Mouse (Mus musculus) hindbrain, embryonic 11.5 days (tissue): Measurements from ENCODE around the gene Ypel4. TPM values are rescaled to one million over a fixed set of nuclear protein-coding genes. Genes with fewer than 3 reads are reported as not detected.
A peak's percentile ranks its signal among the peaks of the same experiment; 100 is the strongest.
"Not testable (repeated sequence)": the region's sequence is repeated elsewhere in the genome, so short reads cannot be mapped to it uniquely, and the experiment has no call there.

Experiments
- ATAC-seq: fragments of 200-750 bp; cut with Nextera tagmentation; 2 replicates; pipeline ENCODE4 v1.8.0; 2017; ENCODE audit warnings: mild to moderate bottlenecking, moderate TSS enrichment, moderate library complexity; ENCODE audit not compliant: low FRiP score
- DNase-seq: peaks from one replicate; pipeline ENCODE4 v3.0.0-alpha.2; 2015; ENCODE audit warnings: low spot score
- H3K27ac ChIP-seq: fragments of 300-500 bp; sonication (generic); 2 replicates; pipeline ENCODE4 v1.5.1; 2014; ENCODE audit warnings: mild to moderate bottlenecking, low read depth, low read length
- H3K27me3 ChIP-seq: fragments of 300-500 bp; sonication (generic); 2 replicates; pipeline ENCODE4 v1.6.1; 2014; ENCODE audit warnings: mild to moderate bottlenecking, low read length, moderate library complexity, mixed read lengths; ENCODE audit not compliant: control insufficient read depth, insufficient read depth
- H3K36me3 ChIP-seq: fragments of 300-500 bp; sonication (generic); 2 replicates; pipeline ENCODE4 v1.6.1; 2014; ENCODE audit warnings: mild to moderate bottlenecking, low read length, moderate library complexity, mixed read lengths; ENCODE audit not compliant: control insufficient read depth, insufficient read depth
- H3K4me1 ChIP-seq: fragments of 300-500 bp; sonication (generic); replicated peaks from 2 replicates; pipeline ENCODE4 v1.6.1; 2014; ENCODE audit warnings: low read length, mixed read lengths; ENCODE audit not compliant: control insufficient read depth, insufficient read depth
- H3K4me2 ChIP-seq: fragments of 300-500 bp; sonication (generic); replicated peaks from 2 replicates; pipeline ENCODE4 v1.6.1; 2014; ENCODE audit warnings: mild to moderate bottlenecking, low read depth, low read length
- H3K4me3 ChIP-seq: fragments of 300-500 bp; sonication (generic); 2 replicates; pipeline ENCODE4 v1.5.1; 2014; ENCODE audit warnings: low read depth, low read length
- H3K9ac ChIP-seq: fragments of 300-500 bp; sonication (generic); 2 replicates; pipeline ENCODE4 v1.6.1; 2014; ENCODE audit warnings: low read depth, low read length
- H3K9me3 ChIP-seq: fragments of 300-500 bp; sonication (generic); 2 replicates; pipeline ENCODE4 v1.6.1; 2016; ENCODE audit warnings: low read length; ENCODE audit not compliant: control insufficient read depth
- WGBS: fragments of 180-500 bp; shearing (Covaris S2); extraction: QIAGEN DNeasy Blood & Tissue Kit; methylation state at CpG from one replicate; pipeline ENCODE4 v1.1.7; 2014; 5-methylcytosine and 5-hydroxymethylcytosine counted together
- polyA plus RNA-seq: library from polyadenylated mRNA; unstranded; fragments of >200 nt; fragmentation: Nextera tagmentation; extraction: Ambion mirVana; gene quantifications from 2 replicates; pipeline ENCODE4 v1.2.1, GENCODE M21; 2014

Ypel4 gene
- polyA plus RNA-seq, 1 experiment from 2014 or later: 16.4 TPM

DNA sequence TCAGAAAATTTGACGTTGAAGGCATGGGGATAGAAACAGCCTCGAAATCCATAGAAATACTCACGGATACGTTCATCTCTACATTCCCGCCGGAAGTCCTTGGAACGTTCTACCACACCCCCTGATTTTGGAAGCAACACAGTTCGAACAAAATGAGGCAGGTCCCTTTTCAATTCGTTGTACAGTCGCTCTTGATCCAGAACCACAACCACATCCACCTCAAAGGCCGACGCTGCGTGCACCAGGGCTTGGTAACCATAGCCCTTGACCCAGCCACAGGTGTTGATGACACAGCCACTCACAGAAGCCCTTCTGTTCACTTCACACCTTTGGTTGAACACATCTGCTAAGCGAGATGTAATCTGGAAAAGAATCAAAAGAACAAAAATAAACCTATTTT lies 10.0 kb upstream of the Ypel4 start:
- Histone ChIP-seq H3K4me2 (no peak overlapping the region), H3K36me3 (peaks cover 3% of the 10 kb centered on the region), H3K27me3 (no peaks in the 10 kb centered on the region), H3K9me3 (no peaks in the 10 kb centered on the region), H3K4me1 (no peaks in the 10 kb centered on the region), H3K4me3 (no peak overlapping the region), H3K27ac (no peak overlapping the region), H3K9ac (no peak overlapping the region)
- ATAC-seq: no peak
- no peak for DNase-seq
- WGBS: 96% methylated on average over 14 of the region's 14 CpGs

DNA sequence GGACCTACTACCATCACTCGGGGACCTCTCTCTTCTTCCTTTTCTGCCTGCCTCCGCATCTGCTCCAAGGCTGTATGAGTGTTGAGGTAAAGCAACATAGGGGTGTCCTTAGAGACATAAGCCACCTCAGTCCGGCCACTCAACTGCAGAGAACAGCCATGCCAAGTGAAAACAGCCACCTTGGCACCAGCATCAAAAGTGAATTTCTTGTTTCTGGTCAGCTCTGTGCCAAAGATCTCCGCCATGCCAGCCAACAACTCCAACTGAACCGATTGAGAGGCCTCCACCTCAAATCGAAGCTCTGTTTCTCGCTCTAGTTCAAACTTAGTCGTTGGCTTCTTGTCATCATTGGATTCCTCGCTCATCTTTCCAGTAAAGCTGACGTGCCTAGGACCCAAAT lies 8.1 kb upstream of the Ypel4 start:
- Histone ChIP-seq H3K4me3 (no peak overlapping the region; the same call in 1 of the 2 replicates), H3K36me3 (peaks cover 3% of the 10 kb centered on the region), H3K27ac (no peak overlapping the region), H3K9ac (no peak overlapping the region), H3K9me3 (no peaks in the 10 kb centered on the region), H3K27me3 (no peaks in the 10 kb centered on the region), H3K4me1 (no peaks in the 10 kb centered on the region), H3K4me2 (peak overlapping the region; percentile 62)
- DNase-seq: no peak
- 95% methylated on average over 10 of the region's 10 CpGs for WGBS
- ATAC-seq: no peak

DNA sequence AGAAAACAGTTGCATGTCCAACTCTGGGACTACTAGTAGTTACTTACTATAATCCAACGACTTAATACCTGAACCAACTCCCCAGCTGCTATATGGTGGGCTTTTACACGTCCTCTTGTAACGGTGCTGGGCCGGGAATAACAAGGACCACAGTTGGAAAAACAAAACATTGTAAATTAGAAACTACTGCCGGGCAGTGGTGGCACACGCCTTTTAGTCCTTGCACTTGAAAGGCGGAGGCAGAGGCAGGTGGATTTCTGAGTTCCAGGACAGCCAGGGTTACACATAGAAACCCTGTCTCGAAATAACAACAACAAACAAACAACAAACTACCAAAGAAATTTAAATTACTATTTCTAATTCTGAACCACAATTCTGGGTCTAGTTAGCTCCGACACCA lies 7.1 kb upstream of the Ypel4 start:
- no peak overlapping the region for H3K27ac ChIP-seq
- H3K4me1 ChIP-seq: no peaks in the 10 kb centered on the region
- peaks cover 3% of the 10 kb centered on the region for H3K36me3 ChIP-seq
- ATAC-seq: peak; percentile 20
- H3K4me3 ChIP-seq: peak overlapping the region; percentile 47
- H3K9me3 ChIP-seq: no peaks in the 10 kb centered on the region
- H3K9ac ChIP-seq: peak overlapping the region; percentile 58
- no peak for DNase-seq
- WGBS: 5% methylated on average over 9 of the region's 9 CpGs
- H3K27me3 ChIP-seq: no peaks in the 10 kb centered on the region
- H3K4me2 ChIP-seq: peak overlapping the region; percentile 62

DNA sequence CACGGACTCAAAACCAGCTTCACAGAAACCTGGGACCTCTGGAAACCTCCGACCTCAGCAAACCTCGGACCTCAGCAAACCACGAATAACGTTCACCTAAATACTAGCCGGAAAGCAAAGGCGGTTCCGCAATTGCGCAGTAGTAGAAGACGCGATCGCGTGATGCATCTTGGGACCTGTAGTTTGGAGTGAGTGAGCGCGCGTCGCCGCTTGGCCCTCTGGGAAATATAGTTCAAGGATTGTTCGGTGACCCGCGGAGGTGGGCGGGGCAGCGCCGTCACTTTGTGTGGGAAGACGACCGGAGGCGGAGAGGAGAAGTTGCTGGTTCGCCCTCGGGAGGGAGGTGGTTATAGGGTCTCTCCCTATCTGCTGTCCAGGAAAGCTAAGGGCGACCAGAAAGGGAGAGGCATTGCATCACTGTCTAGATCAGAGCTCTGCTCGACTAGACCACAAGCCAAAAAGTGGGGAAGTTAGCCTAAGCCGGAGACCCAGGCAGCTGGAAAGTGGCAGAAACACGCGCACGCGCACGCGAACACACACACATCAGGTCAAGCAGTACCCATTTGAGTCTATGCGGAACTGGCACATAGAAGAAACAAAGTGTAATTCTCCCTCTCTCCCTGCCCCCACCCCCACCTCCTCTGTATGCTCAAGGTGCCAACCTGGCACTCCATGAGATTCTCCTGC lies 6.5 kb upstream of the Ypel4 start, which contains the start of gene Clp1:
Clp1 (minus strand) TSS at position 179 of the 687 bp plus-strand sequence.
- peak within 1 kb of the TSS; percentile 59 for H3K9ac ChIP-seq
- no peaks in the 10 kb centered on the region for H3K27me3 ChIP-seq
- no peaks in the 10 kb centered on the region for H3K4me1 ChIP-seq
- peak within 1 kb of the TSS; percentile 70 for H3K27ac ChIP-seq
- DNase-seq (peak; percentile 99), ATAC-seq (peak; percentile 96)
- no peaks in the 10 kb centered on the region for H3K9me3 ChIP-seq
- peak within 1 kb of the TSS; percentile 47 for H3K4me3 ChIP-seq
- WGBS: 1% methylated on average over 39 of the region's 39 CpGs
- peaks cover 3% of the 10 kb centered on the region for H3K36me3 ChIP-seq
- H3K4me2 ChIP-seq: peak within 1 kb of the TSS; percentile 62

DNA sequence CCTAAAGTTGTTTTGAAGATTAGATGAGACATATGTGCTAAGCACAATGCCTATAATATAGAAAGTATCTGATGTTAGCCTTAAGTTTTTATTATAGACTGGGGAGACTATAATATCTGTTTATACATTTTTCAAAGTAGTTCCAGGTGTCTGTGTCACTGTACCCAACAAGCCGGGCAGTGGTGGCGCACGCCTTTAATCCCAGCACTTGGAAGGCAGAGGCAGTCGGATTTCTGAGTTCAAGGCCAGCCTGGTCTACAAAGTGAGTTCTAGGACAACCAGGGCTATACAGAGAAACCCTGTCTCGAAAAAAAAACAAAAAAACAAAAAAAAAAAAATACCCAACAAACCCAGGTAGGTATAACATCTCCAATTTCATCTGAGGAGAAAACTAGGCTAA lies 5.7 kb upstream of the Ypel4 start:
- H3K9me3 ChIP-seq, H3K27ac ChIP-seq, H3K4me2 ChIP-seq, H3K9ac ChIP-seq, H3K4me1 ChIP-seq, DNase-seq, H3K4me3 ChIP-seq, H3K27me3 ChIP-seq, ATAC-seq, H3K36me3 ChIP-seq: not testable (repeated sequence)
- WGBS: 82% methylated on average over 5 of the region's 5 CpGs

DNA sequence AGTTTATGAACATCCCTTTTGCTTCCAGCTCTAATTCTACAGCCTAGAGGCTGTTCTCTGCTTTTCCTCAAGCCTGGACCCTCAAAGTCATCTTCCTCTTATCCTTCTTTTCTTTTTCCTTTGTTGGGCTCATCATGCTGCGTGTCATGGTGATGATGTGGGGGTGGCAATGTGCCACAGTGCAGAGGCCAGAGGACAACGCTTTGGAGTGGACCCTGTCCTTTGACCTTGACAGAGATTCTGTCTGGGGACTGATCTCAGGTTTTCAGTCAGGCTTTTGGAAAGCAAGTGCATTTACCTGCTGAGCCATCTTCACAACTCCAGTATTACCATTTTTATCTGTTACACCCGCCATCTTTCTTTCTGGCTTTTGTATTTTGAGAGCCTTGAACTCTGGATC lies 2.7 kb upstream of the Ypel4 start:
- Histone ChIP-seq H3K4me1 (peaks cover 2% of the 10 kb centered on the region; the same call in 1 of the 2 replicates), H3K27me3 (no peaks in the 10 kb centered on the region), H3K36me3 (no peaks in the 10 kb centered on the region), H3K9me3 (no peaks in the 10 kb centered on the region), H3K4me3 (no peak overlapping the region), H3K27ac (no peak overlapping the region), H3K9ac (no peak overlapping the region), H3K4me2 (no peak overlapping the region)
- ATAC-seq (no peak), DNase-seq (no peak)
- 84% methylated on average over 3 of the region's 3 CpGs for WGBS

DNA sequence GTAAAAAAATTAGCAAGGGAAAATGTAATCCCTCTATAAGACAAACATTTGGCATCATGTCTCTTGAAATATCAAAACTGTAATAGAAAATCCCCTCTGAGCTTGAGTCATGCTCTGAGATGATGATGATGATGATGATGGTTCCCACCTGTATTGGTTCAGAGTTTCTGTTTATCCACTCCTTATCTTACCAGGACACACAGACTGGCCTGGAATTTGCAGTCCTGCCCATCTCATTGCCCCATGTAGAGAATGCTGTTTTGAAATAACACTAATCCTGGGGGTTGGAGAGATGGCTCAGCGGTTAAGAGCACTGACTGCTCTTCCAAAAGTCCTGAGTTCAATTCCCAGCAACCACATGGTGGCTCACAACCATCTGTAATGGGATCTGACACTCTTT lies 1.5 kb upstream of the Ypel4 start:
- H3K4me3 ChIP-seq: no peak overlapping the region
- no peak overlapping the region for H3K27ac ChIP-seq
- DNase-seq (no peak), ATAC-seq (no peak)
- no peaks in the 10 kb centered on the region for H3K36me3 ChIP-seq
- H3K9ac ChIP-seq: no peak overlapping the region
- H3K4me2 ChIP-seq: no peak overlapping the region
- H3K27me3 ChIP-seq: no peaks in the 10 kb centered on the region
- H3K9me3 ChIP-seq: no peaks in the 10 kb centered on the region
- WGBS: 50% methylated on average over 1 of the region's 1 CpGs
- H3K4me1 ChIP-seq: peaks cover 9% of the 10 kb centered on the region; the same call in 1 of the 2 replicates

DNA sequence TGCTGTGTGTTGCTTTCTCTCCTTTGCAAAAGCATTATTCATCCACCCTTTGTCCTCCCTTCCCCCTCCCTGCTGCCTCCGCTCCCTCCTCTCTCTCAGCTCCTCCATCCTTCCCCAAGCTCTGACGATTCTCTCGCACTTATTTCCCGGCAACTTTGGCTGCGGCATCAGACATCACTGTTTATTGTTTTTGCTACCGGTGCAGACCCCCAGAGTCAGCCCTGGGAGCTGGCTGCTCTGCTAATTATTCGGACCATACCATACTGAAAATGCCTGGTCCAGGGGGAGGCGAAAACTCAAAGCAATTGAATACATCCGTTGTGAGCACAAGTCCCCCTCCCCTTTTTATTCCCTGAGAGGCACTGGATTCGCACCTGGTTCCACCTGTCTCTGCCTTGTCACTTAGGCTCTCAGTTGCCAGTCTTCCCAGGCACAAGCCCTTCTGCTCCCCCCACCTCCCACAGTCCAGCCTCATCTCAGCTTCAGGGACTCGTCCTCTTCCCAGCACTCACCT lies 550 bp downstream of the Ypel4 start:
- H3K27ac ChIP-seq: peak overlapping the region; percentile 74
- H3K4me1 ChIP-seq: peaks cover 21% of the 10 kb centered on the region
- no peaks in the 10 kb centered on the region for H3K27me3 ChIP-seq
- H3K4me3 ChIP-seq: peak overlapping the region; percentile 50
- under 1% methylated on average over 11 of the region's 11 CpGs for WGBS
- DNase-seq (peak; percentile 76), ATAC-seq (peak; percentile 51)
- H3K36me3 ChIP-seq: no peaks in the 10 kb centered on the region
- peak overlapping the region; percentile 86 for H3K9ac ChIP-seq
- H3K9me3 ChIP-seq: no peaks in the 10 kb centered on the region
- peak overlapping the region; percentile 72 for H3K4me2 ChIP-seq

DNA sequence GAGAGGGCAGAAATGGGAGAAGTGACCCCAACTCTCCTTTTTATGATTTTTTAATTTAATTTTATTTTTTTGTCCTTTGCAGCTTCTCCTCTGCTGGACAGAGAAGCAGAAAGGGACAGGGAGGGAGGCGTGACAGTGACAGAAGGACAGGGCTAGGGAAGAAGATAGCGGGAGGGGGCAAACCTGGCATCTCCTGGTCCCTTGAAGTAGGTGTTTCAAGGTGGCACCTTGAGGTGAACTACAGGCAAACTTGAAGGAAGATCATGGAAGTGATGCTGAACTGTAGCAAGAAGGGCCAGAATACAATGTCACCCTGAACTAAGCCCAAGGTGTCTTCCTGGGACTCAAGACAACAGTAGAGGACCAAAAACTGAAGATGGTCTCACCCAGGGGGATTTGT lies 1.1 kb downstream of the Ypel4 start:
- DNase-seq: no peak

More for the DNA sequence above, 1.1 kb downstream of the Ypel4 start:
- Histone ChIP-seq H3K27ac (peak overlapping the region; percentile 74), H3K9ac (peak overlapping the region; percentile 86), H3K4me3 (peak overlapping the region; percentile 50), H3K27me3 (no peaks in the 10 kb centered on the region), H3K36me3 (no peaks in the 10 kb centered on the region), H3K9me3 (no peaks in the 10 kb centered on the region), H3K4me2 (peak overlapping the region; percentile 72), H3K4me1 (peaks cover 21% of the 10 kb centered on the region)
- ATAC-seq: no peak
- 6% methylated on average over 2 of the region's 2 CpGs for WGBS
